Mouse (Mus musculus): Measurements from ENCODE around the gene Ccn6.

The Ccn6 gene

GRCm38 (mm10) chr10:39161406-39161805, 2.2 kb downstream of the Ccn6 start:
- DNase-seq (ENCODE audit: low spot score) = no peak

- DNase-seq (ENCODE audit: low spot score) = no peak
These were observed 5.3 kb downstream of the Ccn6 start for GRCm38 (mm10) chr10:39158306-39158705.

GRCm38 (mm10) chr10:39157321-39157720, 6.3 kb downstream of the Ccn6 start:
- DNase-seq (ENCODE audit: low spot score) = no peak

GRCm38 (mm10) chr10:39156719-39157118, 6.9 kb downstream of the Ccn6 start:
- no peak for DNase-seq (ENCODE audit: low spot score)

GRCm38 (mm10) chr10:39142216-39142615, 21.4 kb downstream of the Ccn6 start:
- no peak for DNase-seq (ENCODE audit: low spot score)

GRCm38 (mm10) chr10:39141401-39141800, 22.2 kb downstream of the Ccn6 start:
- no peak for DNase-seq (ENCODE audit: low spot score)

- peak; percentile 61 for DNase-seq (ENCODE audit: low spot score)
These were observed 22.8 kb downstream of the Ccn6 start for GRCm38 (mm10) chr10:39140843-39141242.

- no peak for DNase-seq (ENCODE audit: low spot score)
These were observed 24.8 kb downstream of the Ccn6 start for GRCm38 (mm10) chr10:39138761-39139160.

- no peak for DNase-seq (ENCODE audit: low spot score)
These were observed 25.8 kb downstream of the Ccn6 start for GRCm38 (mm10) chr10:39137766-39138165.

- peak; percentile 96 for DNase-seq (ENCODE audit: low spot score)
These were observed 29.9 kb downstream of the Ccn6 start, which contains the start of the genes Fam229b and Tube1 for GRCm38 (mm10) chr10:39133462-39134310. Gene Fam229b, minus strand, starts transcription at chr10:39133914. Gene Tube1, plus strand, starts transcription at chr10:39133976.

- DNase-seq (ENCODE audit: low spot score) = peak; percentile 21
These were observed 42.2 kb downstream of the Ccn6 start for GRCm38 (mm10) chr10:39121412-39121811.

GRCm38 (mm10) chr10:39109489-39109874, 54.1 kb downstream of the Ccn6 start:
- no peak for DNase-seq (ENCODE audit: low spot score)

- no peak for DNase-seq (ENCODE audit: low spot score)
These were observed 54.6 kb downstream of the Ccn6 start for GRCm38 (mm10) chr10:39108837-39109488.

GRCm38 (mm10) chr10:39106935-39107334, 56.7 kb downstream of the Ccn6 start:
- peak; percentile 25 for DNase-seq (ENCODE audit: low spot score)

GRCm38 (mm10) chr10:39106413-39106812, 57.2 kb downstream of the Ccn6 start:
- DNase-seq (ENCODE audit: low spot score) = no peak

- no peak for DNase-seq (ENCODE audit: low spot score)
These were observed 58.7 kb downstream of the Ccn6 start for GRCm38 (mm10) chr10:39104803-39105449.
